Mouse (Mus musculus): ENCODE data around the gene Kif5c.

GRCm38 (mm10) chr2:49698851-49699250 lies 79.8 kb downstream of the Kif5c start:
- TF ChIP-seq POLR2A (IDR thresholded peaks at IDR 0.05; ENCODE audit: low read depth, low read length), result no peak
- no peak for TF ChIP-seq CTCF (IDR thresholded peaks at IDR 0.05; ENCODE audit: borderline replicate concordance, insufficient read depth, low read length)
